Mouse (Mus musculus): ENCODE measurements around the gene Trim2. TPM values are rescaled to one million over a fixed set of nuclear protein-coding genes. Genes with fewer than 3 reads are reported as not detected.

Trim2 gene
- polyA plus RNA-seq, 1 experiment from 2014 or later = 121 TPM

Other genes with a start within 250 kb of the Trim2 start
- gene Mnd1, start 151.1 kb downstream of the Trim2 start, polyA plus RNA-seq (2016; fragmentation: Nextera tagmentation; extraction: Ambion mirVana) = 8.0 and 8.1 TPM in 2 replicates
- 1.4 and 2.4 TPM in 2 replicates for gene Gm6525, start 132.8 kb downstream of the Trim2 start, polyA plus RNA-seq (2016; fragmentation: Nextera tagmentation; extraction: Ambion mirVana)
- gene Fhdc1, start 173.6 kb upstream of the Trim2 start, polyA plus RNA-seq (2016; fragmentation: Nextera tagmentation; extraction: Ambion mirVana) = 5.8 and 6.0 TPM in 2 replicates